Mouse (Mus musculus) myocyte (in vitro differentiated cells): ENCODE results near the gene Sec61a1. TPM values are rescaled to one million over a fixed set of nuclear protein-coding genes. Genes with fewer than 3 reads are reported as not detected.
A peak's percentile ranks its signal among the peaks of the same experiment; 100 is the strongest.

ENCODE experiments used
- H3K27me3 ChIP-seq: one replicate; pipeline ENCODE4 v1.6.1; 2011; ENCODE audit not compliant: control insufficient read depth, insufficient read depth, insufficient read length
- H3K36me3 ChIP-seq: one replicate; pipeline ENCODE4 v1.6.1; 2011; ENCODE audit not compliant: control insufficient read depth, insufficient read depth
- H3K4me2 ChIP-seq: one replicate; pipeline ENCODE4 v1.6.1; 2011; ENCODE audit warnings: low read depth, control low read depth
- H3K4me3 ChIP-seq: one replicate; pipeline ENCODE4 v1.5.1; 2011; ENCODE audit warnings: mild to moderate bottlenecking, control low read depth, moderate library complexity
- H3K79me2 ChIP-seq: one replicate; pipeline ENCODE4 v1.6.1; 2011; ENCODE audit not compliant: control insufficient read depth, insufficient read depth
- H3ac ChIP-seq: one replicate; pipeline ENCODE4 v1.6.1; 2011; ENCODE audit not compliant: control insufficient read depth, insufficient read length
- CEBPB ChIP-seq: IDR thresholded peaks from 2 replicates; pipeline ENCODE4 v1.6.1; 2011; ENCODE audit warnings: mild to moderate bottlenecking, moderate library complexity; ENCODE audit not compliant: poor library complexity, insufficient read depth, severe bottlenecking
- E2F4 ChIP-seq: IDR thresholded peaks from one replicate; pipeline ENCODE4 v1.6.1; 2011; ENCODE audit warnings: mild to moderate bottlenecking, control low read depth, moderate library complexity; ENCODE audit not compliant: insufficient read depth
- MAX ChIP-seq: IDR thresholded peaks from one replicate; pipeline ENCODE4 v1.6.1; 2011; ENCODE audit warnings: low read depth, mild to moderate bottlenecking, control low read depth
- MYOD1 ChIP-seq, 3 experiments: IDR thresholded peaks; one replicate each; pipeline ENCODE4 v1.6.1; 2011; ENCODE audit warnings: control low read depth in 2 of 3, low read depth in 2 of 3, mild to moderate bottlenecking in 2 of 3, moderate library complexity in 1 of 3; ENCODE audit not compliant: insufficient read length in 2 of 3, control insufficient read depth in 1 of 3
- MYOG ChIP-seq, 3 experiments: IDR thresholded peaks; one replicate each; pipeline ENCODE4 v1.6.1; 2011; ENCODE audit warnings: control low read depth in 2 of 3, low read depth in 2 of 3, mild to moderate bottlenecking in 2 of 3; ENCODE audit not compliant: insufficient read length in 2 of 3, control insufficient read depth in 1 of 3, insufficient read depth in 1 of 3
- POLR2A ChIP-seq: IDR thresholded peaks from one replicate; pipeline ENCODE4 v1.6.1; 2011; ENCODE audit warnings: low read depth, mild to moderate bottlenecking, control low read depth, moderate library complexity; ENCODE audit not compliant: insufficient read length
- POLR2AphosphoS2 ChIP-seq: IDR thresholded peaks from one replicate; pipeline ENCODE4 v1.6.1; 2011; ENCODE audit warnings: low read depth, control low read depth; ENCODE audit not compliant: insufficient read length
- REST ChIP-seq: IDR thresholded peaks from one replicate; pipeline ENCODE4 v1.6.1; 2011; ENCODE audit warnings: mild to moderate bottlenecking, control low read depth, moderate library complexity; ENCODE audit not compliant: insufficient read depth, insufficient read length
- SRF ChIP-seq: IDR thresholded peaks from one replicate; pipeline ENCODE4 v1.6.1; 2011; ENCODE audit warnings: low read depth; ENCODE audit not compliant: control insufficient read depth, insufficient read length
- TCF12 ChIP-seq: IDR thresholded peaks from one replicate; pipeline ENCODE4 v1.6.1; 2011; ENCODE audit warnings: mild to moderate bottlenecking, control low read depth; ENCODE audit not compliant: poor library complexity, insufficient read depth, severe bottlenecking
- TCF3 ChIP-seq: IDR thresholded peaks from one replicate; pipeline ENCODE4 v1.6.1; 2011; ENCODE audit warnings: low read depth, control low read depth; ENCODE audit not compliant: insufficient read length
- USF1 ChIP-seq: IDR thresholded peaks from one replicate; pipeline ENCODE4 v1.6.1; 2011; ENCODE audit warnings: low read depth, mild to moderate bottlenecking, control low read depth, moderate library complexity
- polyA plus RNA-seq: library from polyadenylated mRNA; unstranded; fragments of >200 nt; fragmentation: generic; extraction: Trizol; gene quantifications from one replicate; pipeline ENCODE4 v1.2.1, GENCODE M21; 2012; ENCODE audit warnings: missing spikeins

Sec61a1 gene
- 106 TPM for polyA plus RNA-seq

DNA sequence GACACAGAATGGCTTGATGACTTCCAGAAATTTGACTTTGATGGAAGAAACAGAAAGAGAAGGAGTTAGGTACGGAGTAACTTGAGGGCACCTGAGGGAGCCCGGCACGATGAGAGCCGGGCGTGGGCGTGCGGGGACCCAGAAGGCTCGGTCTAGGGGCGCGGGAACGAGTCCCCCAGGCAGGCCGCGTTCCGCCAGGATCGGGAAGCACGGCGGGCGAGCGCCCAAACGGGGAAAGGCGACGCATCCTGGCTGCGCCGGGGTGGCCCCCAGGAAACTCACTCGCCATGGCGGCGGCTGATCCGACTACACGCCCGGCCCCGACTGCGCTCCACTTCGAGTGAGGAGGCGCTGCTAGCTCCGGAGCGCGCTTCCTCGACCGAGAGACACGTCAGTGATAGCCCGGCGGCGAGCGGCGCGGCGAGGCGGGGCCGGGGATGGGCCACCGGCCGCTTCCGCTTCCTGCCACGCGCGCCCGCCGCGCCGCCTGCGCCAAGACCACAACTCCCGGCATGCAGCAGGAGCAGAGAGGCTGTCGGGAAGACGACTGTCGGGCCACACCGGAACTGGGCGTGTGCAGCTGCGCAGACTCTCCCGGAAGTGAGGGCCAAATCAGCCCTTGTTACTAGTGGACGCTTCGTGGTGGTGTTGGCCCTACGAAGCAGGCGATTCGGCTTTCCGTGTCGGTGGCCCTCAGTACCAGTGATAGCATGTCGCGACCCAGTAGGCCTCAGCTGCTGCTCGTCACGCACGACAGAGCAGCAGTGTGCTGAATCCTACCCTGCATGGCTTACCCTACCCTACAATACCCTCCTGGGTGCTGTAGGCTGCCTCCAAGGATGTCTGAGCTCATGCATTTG lies at the start of gene Sec61a1:
Gene Sec61a1 (minus strand): TSS at position 502 of the 860 bp plus-strand sequence.
- Histone ChIP-seq H3K27me3 (no peaks in the 10 kb centered on the region), H3K4me2 (peak within 1 kb of the TSS; percentile 93), H3K36me3 (peaks cover 17% of the 10 kb centered on the region), H3K4me3 (peak within 1 kb of the TSS; percentile 87), H3ac (peak within 1 kb of the TSS; percentile 81), H3K79me2 (peaks cover 48% of the 10 kb centered on the region)
- peak; percentile 98 for TF ChIP-seq SRF
- peak in 2 of 3 experiments; percentile 48 to 49 for TF ChIP-seq MYOD1 (IDR thresholded peaks at IDR 0.05; ENCODE audit: control insufficient read depth in 1 of 3, insufficient read length in 2 of 3, low read depth in 2 of 3)
- peak; percentile 37 for TF ChIP-seq REST
- TF ChIP-seq POLR2AphosphoS2, result peak; percentile 100
- TF ChIP-seq CEBPB, result no peak
- TF ChIP-seq TCF12, result no peak
- TF ChIP-seq USF1, result no peak
- no peak for TF ChIP-seq TCF3
- TF ChIP-seq MAX, result peak; percentile 25
- TF ChIP-seq E2F4, result no peak
- peak; percentile 94 for TF ChIP-seq POLR2A
- peak in 2 of 3 experiments; percentile 36 to 76 for TF ChIP-seq MYOG (IDR thresholded peaks at IDR 0.05; ENCODE audit: control insufficient read depth in 1 of 3, insufficient read depth in 1 of 3, insufficient read length in 2 of 3, low read depth in 2 of 3)

DNA sequence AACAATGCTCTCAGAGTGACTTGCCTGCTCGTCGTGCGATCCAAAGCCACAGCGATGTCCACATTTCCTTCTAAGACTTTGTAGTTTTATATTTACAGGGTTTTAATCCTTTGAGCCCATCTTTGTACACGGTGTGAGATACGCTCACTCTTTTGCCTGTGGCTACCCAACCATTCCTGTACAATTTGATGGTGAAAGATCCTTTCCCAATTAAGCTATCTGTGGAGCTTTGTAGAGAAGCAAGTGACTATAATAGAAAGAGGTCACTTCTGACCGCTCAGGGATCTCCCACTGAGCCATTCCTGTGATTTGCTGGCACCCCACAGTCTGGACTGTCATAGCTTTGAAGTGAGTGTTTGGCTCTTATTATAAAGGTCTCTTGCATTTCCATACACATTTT lies 48.0 kb upstream of the Sec61a1 start:
- Histone ChIP-seq H3ac (no peak overlapping the region), H3K4me3 (no peak overlapping the region), H3K4me2 (no peak overlapping the region), H3K36me3 (no peaks in the 10 kb centered on the region), H3K27me3 (no peaks in the 10 kb centered on the region), H3K79me2 (no peaks in the 10 kb centered on the region)
- TF ChIP-seq TCF3 (no peak), SRF (no peak), CEBPB (no peak), MAX (no peak), MYOD1 (IDR thresholded peaks at IDR 0.05; ENCODE audit: control insufficient read depth in 1 of 3, insufficient read length in 2 of 3, low read depth in 2 of 3) (no peak), USF1 (no peak), POLR2A (no peak), MYOG (IDR thresholded peaks at IDR 0.05; ENCODE audit: control insufficient read depth in 1 of 3, insufficient read depth in 1 of 3, insufficient read length in 2 of 3, low read depth in 2 of 3) (no peak), POLR2AphosphoS2 (no peak), TCF12 (no peak), REST (no peak), E2F4 (no peak)

DNA sequence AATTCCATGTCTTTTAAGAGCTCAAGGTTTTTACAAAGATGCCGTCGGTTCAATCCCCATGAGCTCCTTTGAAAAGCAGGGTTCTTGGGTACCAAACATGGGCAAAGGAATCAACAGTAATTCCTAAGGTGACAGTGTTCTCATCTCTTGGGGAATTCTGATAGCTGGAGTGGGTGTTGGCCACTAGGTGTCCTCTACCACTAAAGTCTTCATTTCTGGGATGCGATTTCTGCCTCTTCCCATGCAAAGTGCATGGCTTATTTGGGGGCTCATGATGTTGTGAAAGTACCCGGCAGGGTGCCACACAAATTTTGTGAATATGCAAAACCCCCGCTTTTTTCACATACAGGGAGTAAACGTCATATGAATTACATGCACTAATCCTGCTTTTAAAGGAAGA lies 46.3 kb upstream of the Sec61a1 start:
- Histone ChIP-seq H3ac (no peak overlapping the region), H3K4me3 (no peak overlapping the region), H3K27me3 (no peaks in the 10 kb centered on the region), H3K36me3 (no peaks in the 10 kb centered on the region), H3K79me2 (no peaks in the 10 kb centered on the region), H3K4me2 (no peak overlapping the region)
- TF ChIP-seq TCF12, result no peak
- no peak for TF ChIP-seq MAX

DNA sequence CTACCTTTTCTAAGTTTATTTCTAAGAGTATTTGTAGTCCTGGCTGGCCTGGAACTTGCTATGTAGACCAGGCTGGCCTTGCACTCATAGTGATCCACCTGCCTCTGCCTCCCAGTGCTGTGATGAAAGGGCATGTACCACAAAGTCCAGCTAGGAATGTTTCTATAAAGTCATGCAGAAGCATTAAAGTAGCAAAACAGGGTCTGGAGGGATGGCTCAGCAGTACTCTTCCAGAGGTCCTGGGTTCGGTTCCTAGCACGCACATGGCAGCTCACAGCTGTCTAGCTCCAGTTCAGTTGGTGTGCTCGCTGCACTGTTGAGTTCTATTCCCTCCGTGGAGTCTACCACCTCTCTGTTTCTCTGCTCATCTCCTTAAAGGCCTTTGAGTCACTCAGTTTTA lies 41.5 kb upstream of the Sec61a1 start:
- H3ac ChIP-seq, result no peak overlapping the region
- TF ChIP-seq MAX, result no peak
- no peak for TF ChIP-seq USF1
- no peak for TF ChIP-seq MYOD1 (IDR thresholded peaks at IDR 0.05; ENCODE audit: control insufficient read depth in 1 of 3, insufficient read length in 2 of 3, low read depth in 2 of 3)
- TF ChIP-seq MYOG (IDR thresholded peaks at IDR 0.05; ENCODE audit: control insufficient read depth in 1 of 3, insufficient read depth in 1 of 3, insufficient read length in 2 of 3, low read depth in 2 of 3), result no peak
- TF ChIP-seq REST, result no peak
- TF ChIP-seq CEBPB, result no peak
- TF ChIP-seq TCF12, result no peak
- no peak for TF ChIP-seq POLR2AphosphoS2
- no peak for TF ChIP-seq SRF
- no peak for TF ChIP-seq E2F4
- no peak for TF ChIP-seq POLR2A
- no peak for TF ChIP-seq TCF3
- no peaks in the 10 kb centered on the region for H3K27me3 ChIP-seq
- H3K4me3 ChIP-seq, result no peak overlapping the region
- H3K79me2 ChIP-seq, result no peaks in the 10 kb centered on the region
- H3K4me2 ChIP-seq, result no peak overlapping the region
- no peaks in the 10 kb centered on the region for H3K36me3 ChIP-seq
